Mouse (Mus musculus) left cerebral cortex, postnatal 10 days (tissue): ENCODE data around the gene Lypd6b. TPM values are rescaled to one million over a fixed set of nuclear protein-coding genes. Genes with fewer than 3 reads are reported as not detected.

Experiments used
- DNase-seq, 2 experiments: peaks; one replicate each; pipeline ENCODE4 v3.0.0; 2021 to 2022; ENCODE audit warnings: low spot score in 2 of 2, mixed read lengths in 1 of 2; ENCODE audit errors: extremely low spot score in 1 of 2
- intact Hi-C: fragments of 180-260 bp; cut with DNase I; formaldehyde crosslinking; loops from one replicate; pipeline ENCODE4 v1.15.1; 2025
- total RNA-seq, 2 experiments: library from RNA; stranded (reverse); gene quantifications; 2 replicates each; pipeline ENCODE4 v1.2.3; 2021

Gene Lypd6b
- total RNA-seq, 2 experiments from 2014 or later = 18.3 to 20.5 TPM

- intact Hi-C loops = no loop called here
Observed at GRCm38 (mm10) chr2:49856584-49856983, 69.1 kb downstream of the Lypd6b start.

GRCm38 (mm10) chr2:49860219-49860962, 72.9 kb downstream of the Lypd6b start:
- DNase-seq = no peak
- intact Hi-C loops = no loop called here

More at GRCm38 (mm10) chr2:49856584-49856983, 69.1 kb downstream of the Lypd6b start:
- DNase-seq = no peak

DNA sequence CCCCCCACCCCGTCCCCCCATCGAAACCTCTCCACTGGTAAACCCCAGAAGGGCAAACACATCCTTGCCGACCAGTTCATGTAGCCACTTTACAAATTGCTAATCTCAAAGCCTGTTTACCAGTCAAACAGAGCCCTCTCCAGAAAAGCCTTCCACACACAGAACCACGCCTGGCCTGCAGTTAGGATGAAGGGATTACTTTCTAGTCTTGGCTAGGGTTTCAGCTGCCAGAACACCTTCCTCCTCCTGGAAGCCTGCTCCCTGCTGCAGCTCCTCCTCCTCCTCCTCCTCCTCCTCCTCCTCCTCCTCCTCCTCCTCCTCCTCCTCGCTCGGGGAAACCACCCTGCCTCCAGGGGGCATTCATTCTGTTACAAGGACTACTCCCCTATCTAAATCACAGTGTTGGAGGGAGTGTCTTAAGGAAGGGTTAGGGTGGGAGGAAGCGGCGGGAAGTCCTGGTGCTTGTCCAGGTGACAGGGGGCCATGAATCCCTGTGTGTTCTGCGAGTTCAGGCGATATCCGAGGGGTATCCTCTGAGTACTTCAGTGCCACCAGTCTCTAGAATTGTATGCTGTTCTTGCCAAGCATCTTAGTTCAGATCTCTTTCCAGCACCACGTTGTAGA, 73.6 kb downstream of the Lypd6b start:
- intact Hi-C loops = no loop called here
- DNase-seq = no peak

DNA sequence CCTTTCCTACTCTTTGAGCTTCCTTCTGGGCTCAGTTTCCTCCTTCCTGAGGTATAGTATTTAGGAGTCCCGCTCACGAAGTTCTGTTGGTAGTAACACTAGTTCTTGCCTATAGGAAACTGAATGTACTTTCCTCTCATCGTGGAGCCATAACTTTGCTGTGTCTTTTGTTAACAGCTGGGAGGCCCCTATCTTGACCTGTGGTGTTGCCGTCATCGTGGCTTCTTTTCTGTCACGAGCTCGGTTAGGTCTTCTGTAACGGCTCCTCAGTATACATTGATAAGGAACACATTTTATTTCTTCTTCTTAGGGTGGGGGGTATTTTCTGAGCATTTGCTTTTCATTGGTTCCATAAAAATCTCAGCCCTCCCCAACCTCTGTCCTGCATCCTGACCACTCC, 74.2 kb downstream of the Lypd6b start:
- DNase-seq = no peak
- intact Hi-C loops = no loop called here

DNA sequence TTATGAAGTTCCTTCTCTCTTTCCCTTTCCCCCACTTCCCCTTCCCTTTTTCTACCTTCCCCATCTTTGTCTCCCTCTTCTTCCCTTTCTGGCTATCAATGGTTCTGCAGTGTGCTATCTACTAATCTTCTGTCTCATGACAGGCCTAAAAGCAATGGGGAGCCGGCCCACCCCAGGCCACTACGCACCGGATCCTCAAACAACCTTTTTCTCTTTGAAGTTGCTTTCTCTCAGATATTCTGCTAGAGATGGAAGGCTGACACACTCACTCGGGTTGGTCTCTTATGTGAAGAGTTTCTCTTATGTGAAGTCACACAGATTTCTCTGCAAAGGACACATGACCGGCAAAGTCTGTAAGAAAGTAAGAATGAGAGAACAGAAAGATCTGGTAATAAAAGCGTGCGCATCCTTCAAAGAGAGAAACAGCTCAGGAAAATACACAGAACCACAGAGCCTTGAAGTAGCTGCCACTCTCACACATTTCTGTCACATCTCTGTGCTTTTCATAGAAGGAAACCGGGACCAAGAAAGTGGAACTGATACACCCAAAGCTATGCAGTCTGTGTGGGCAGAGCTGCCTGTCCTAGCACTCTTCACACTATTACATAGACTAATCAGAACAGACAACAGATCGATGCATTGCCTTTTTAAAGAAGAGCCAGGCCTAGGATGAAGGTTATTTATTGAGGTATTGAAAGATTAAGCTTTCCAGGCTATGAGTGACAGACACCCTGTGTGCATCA, 80.8 kb downstream of the Lypd6b start:
- intact Hi-C loops = no loop called here
- no peak for DNase-seq

GRCm38 (mm10) chr2:49869044-49869443, 81.6 kb downstream of the Lypd6b start:
- intact Hi-C loops = no loop called here
- peak in 1 of 2 experiments; percentile 73 for DNase-seq

DNA sequence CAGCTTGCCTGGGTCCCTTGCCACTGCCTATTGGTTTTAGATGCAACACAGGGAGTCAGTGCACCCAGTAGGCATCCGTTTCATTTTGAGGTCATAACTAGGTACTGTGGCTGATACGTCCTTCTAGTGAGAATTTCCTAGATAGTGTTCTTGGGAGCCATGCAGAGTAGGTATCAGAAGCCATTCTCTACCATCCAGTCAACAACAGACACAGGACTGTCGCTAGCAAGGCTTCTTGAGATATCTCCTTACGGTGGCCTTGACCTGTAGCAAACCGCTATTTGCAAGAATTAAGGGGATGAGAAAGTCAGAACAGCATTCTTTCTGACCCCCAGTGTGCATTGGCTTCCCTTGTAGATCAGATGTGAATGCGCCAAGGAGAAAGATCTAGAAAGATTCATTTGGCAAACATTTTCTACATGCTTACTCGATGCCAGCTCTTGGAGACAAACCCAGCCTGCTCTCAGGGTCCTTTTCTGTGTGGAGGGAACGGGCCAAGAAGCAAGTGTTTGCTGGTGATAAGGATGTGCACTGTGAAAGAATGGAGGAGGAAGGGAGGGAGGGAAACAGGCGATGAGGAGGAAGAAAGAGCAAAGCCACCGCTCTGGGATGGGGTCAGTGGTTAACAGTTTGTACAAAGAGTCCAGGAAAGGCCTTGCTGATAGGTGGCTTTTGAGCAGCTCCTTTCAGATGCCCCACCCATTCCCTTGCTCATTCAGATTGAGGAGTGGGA, 82.5 kb downstream of the Lypd6b start:
- no peak for DNase-seq
- intact Hi-C loops = no loop called here

DNA sequence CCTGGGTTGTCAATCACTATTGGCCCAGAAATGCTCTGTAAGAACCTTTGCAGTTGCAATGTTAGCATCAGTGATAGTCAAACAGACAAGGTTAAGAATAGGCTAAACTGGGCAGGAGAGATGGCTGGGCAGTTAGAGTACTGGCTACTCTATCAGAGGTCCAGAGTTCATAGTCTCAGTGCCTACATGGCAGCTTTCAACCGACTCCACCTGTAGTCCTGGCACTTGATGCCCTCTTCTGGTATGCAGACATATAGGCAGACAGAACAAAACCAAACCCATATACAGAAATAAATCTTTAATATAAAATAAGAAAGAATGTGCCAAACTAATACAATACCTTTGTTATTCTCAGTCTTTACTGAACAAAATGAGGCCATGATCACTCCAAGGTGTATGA, 83.5 kb downstream of the Lypd6b start:
- DNase-seq = no peak
- intact Hi-C loops = no loop called here

DNA sequence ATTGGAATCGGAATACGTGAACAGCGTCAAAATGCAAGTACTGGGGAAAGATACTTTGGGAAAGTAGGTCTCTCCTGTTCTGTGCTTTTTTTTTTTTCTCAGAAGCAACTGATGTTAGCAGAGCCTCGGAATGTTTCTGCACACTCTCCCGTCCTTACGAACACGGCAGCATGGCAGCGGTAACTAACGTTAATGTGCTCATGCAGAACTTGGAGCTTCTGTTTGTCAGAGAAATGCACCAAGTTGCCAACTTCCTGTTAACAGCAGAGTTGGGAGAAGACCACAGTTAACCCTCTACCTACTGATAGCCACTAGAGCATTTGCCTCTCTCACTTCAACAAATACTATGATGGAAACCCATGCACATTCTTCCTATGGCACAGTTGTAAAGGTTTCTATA, 93.0 kb downstream of the Lypd6b start:
- intact Hi-C loops = no loop called here
- DNase-seq = no peak

- intact Hi-C loops = no loop called here
- no peak for DNase-seq
Observed at GRCm38 (mm10) chr2:49881002-49881401, 93.5 kb downstream of the Lypd6b start.

GRCm38 (mm10) chr2:49882461-49882860, 95.0 kb downstream of the Lypd6b start:
- DNase-seq = no peak
- intact Hi-C loops = no loop called here

DNA sequence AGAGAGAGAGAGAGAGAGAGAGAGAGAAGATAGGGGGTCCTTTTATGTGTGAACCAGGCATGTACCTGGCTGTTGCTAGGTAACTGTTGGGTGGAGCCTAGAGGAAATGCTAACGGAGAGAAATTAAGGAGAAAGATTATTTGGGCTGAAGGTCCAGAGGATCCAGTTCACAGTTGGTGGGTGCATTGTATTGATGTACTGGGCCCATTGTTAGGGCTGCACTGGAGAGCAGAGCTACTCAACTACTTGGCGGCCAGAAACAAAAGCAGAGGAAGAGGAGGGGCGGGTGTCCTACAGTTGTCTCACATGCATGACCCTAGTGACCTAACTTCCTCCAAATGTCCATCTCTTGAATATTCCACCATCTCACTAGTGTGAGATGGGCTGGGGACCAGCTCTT, 96.5 kb downstream of the Lypd6b start:
- no peak for DNase-seq
- intact Hi-C loops = no loop called here

GRCm38 (mm10) chr2:49886209-49886608, 98.7 kb downstream of the Lypd6b start:
- no peak for DNase-seq
- intact Hi-C loops = no loop called here

DNA sequence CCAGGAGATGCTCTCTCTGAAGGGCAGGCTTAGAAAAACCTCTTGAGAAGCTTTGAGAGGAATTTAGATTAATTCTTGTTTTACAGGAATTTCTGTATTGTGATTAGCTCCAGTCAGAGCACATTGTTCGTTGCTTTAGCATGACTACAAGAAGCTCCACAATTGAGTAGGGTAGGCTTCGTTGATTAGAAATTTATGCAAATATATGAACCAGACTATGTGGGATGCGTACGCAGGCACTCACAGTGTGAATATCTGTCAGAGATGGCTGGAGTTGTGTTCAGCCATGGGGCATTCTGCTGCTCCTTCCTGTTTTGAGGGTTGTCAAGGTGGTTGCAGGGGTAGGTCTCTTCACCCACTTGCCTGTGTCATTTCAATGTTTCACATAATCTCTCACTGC, 100.9 kb downstream of the Lypd6b start:
- no peak for DNase-seq
- intact Hi-C loops = no loop called here

DNA sequence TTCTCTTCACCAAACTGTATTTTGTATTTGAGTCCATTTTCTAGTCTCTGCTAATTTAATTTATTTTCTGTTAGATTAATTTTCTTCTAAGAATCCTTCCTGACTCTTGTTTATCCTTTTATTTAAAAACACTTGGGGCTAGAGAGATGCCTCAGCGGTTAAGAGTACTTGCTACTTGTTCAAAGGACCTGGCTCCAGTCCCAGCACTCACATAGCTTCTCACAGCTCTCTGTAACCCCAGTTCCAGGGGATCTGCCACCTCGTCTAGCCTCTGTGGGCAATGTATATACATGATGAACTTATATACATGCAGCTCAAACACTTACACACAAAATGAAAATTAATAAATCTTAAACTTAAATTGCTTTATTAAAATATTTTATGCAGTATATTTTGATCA, 103.2 kb downstream of the Lypd6b start:
- intact Hi-C loops = no loop called here
- DNase-seq = no peak

GRCm38 (mm10) chr2:49909838-49910407, 122.4 kb downstream of the Lypd6b start:
- no peak for DNase-seq
- intact Hi-C loops = no loop called here

GRCm38 (mm10) chr2:49911296-49912034, 124.0 kb downstream of the Lypd6b start:
- intact Hi-C loops = no loop called here
- no peak for DNase-seq

- intact Hi-C loops = no loop called here
- DNase-seq = no peak
Observed at GRCm38 (mm10) chr2:49912261-49912895, 124.9 kb downstream of the Lypd6b start.
